Mouse (Mus musculus): ENCODE measurements around the gene Ftl1-ps1. TPM values are rescaled to one million over a fixed set of nuclear protein-coding genes. Genes with fewer than 3 reads are reported as not detected.

Ftl1-ps1 gene
- polyA plus RNA-seq, 1 experiment from 2014 or later = 97.5 TPM

GRCm38 (mm10) chr13:74439895-74440294 is 40.4 kb downstream of the Ftl1-ps1 start:
- peaks cover 44% of the 10 kb centered on the region for H3K9me3 ChIP-seq
- H3K36me3 ChIP-seq = peaks cover 40% of the 10 kb centered on the region
- H3K4me3 ChIP-seq (replicated peaks) = no peak overlapping the region
- H3K4me1 ChIP-seq (replicated peaks) = no peaks in the 10 kb centered on the region
- ATAC-seq = no peak; the same call in 1 of the 2 replicates
- no peaks in the 10 kb centered on the region for H3K27me3 ChIP-seq
- 30% methylated on average over 19 of the region's 19 CpGs for WGBS
- no peak overlapping the region for H3K27ac ChIP-seq
- no peak overlapping the region for H3K9ac ChIP-seq (replicated peaks)
- H3K4me2 ChIP-seq (replicated peaks) = no peak overlapping the region

MicroRNAs within 50 kb of the gene (microRNA counts, 519-probe panel; counts per million panel counts)
- 110 counts per million, percentile 56 among the panel's probes with 10 or more counts for microRNA mmu-miR-692

Small RNAs within 50 kb of the gene (microRNA-seq; reads per million reads assigned to microRNA genes)
- gene Mir692-3 = not detected

Other genes starting within 250 kb of the Ftl1-ps1 start
- gene Exoc3, start 191.0 kb upstream of the Ftl1-ps1 start, polyA plus RNA-seq (2015; fragmentation: Nextera tagmentation; extraction: Ambion mirVana) = 104 and 105 TPM in 2 replicates
- 0.77 and 1.1 TPM in 2 replicates for gene Ahrr, start 107.4 kb upstream of the Ftl1-ps1 start, polyA plus RNA-seq (2015; fragmentation: Nextera tagmentation; extraction: Ambion mirVana)
- gene Pdcd6, start 82.1 kb upstream of the Ftl1-ps1 start, polyA plus RNA-seq (2015; fragmentation: Nextera tagmentation; extraction: Ambion mirVana) = 115 and 118 TPM in 2 replicates
- gene Sdha, start 49.4 kb upstream of the Ftl1-ps1 start, polyA plus RNA-seq (2015; fragmentation: Nextera tagmentation; extraction: Ambion mirVana) = 219 and 222 TPM in 2 replicates
- gene Ccdc127, start 49.4 kb upstream of the Ftl1-ps1 start, polyA plus RNA-seq (2015; fragmentation: Nextera tagmentation; extraction: Ambion mirVana) = 47.3 and 51.6 TPM in 2 replicates
- gene Lrrc14b, start 35.7 kb upstream of the Ftl1-ps1 start, polyA plus RNA-seq (2015; fragmentation: Nextera tagmentation; extraction: Ambion mirVana) = not detected in 2 replicates
- gene Zfp72, start 8.9 kb upstream of the Ftl1-ps1 start, polyA plus RNA-seq (2015; fragmentation: Nextera tagmentation; extraction: Ambion mirVana) = 4.2 and 6.2 TPM in 2 replicates
- 21.4 and 22.2 TPM in 2 replicates for gene Zfp825, start 94.3 kb downstream of the Ftl1-ps1 start, polyA plus RNA-seq (2015; fragmentation: Nextera tagmentation; extraction: Ambion mirVana)
- 4.5 and 5.2 TPM in 2 replicates for gene Erap1, start 239.9 kb downstream of the Ftl1-ps1 start, polyA plus RNA-seq (2015; fragmentation: Nextera tagmentation; extraction: Ambion mirVana)